Mouse (Mus musculus) kidney, adult 2 months (tissue): ENCODE measurements around the gene Nol3. TPM values are rescaled to one million over a fixed set of nuclear protein-coding genes. Genes with fewer than 3 reads are reported as not detected.

Experiments
- DNase-seq: peaks from one replicate; pipeline ENCODE4 v3.0.0; 2021
- H3K27ac ChIP-seq: fragments of 200-500 bp; 2 replicates; pipeline ENCODE4 v1.5.1; 2012; ENCODE audit warnings: low read depth, low read length, control low read depth, inconsistent platforms; ENCODE audit not compliant: insufficient read depth
- H3K27me3 ChIP-seq: fragments of 200-500 bp; replicated peaks from 2 replicates; pipeline ENCODE4 v1.6.1; 2012; ENCODE audit warnings: mild to moderate bottlenecking, moderate library complexity, low read length, inconsistent platforms; ENCODE audit not compliant: control insufficient read depth, insufficient read depth
- H3K36me3 ChIP-seq: fragments of 200-500 bp; 2 replicates; pipeline ENCODE4 v1.6.1; 2012; ENCODE audit warnings: mild to moderate bottlenecking, moderate library complexity, low read length, inconsistent platforms; ENCODE audit not compliant: control insufficient read depth, insufficient read depth
- H3K4me1 ChIP-seq: fragments of 200-500 bp; 2 replicates; pipeline ENCODE4 v1.6.1; 2011; ENCODE audit warnings: low read length; ENCODE audit not compliant: control insufficient read depth, insufficient read depth
- H3K4me3 ChIP-seq: fragments of 200-500 bp; 2 replicates; pipeline ENCODE4 v1.5.1; 2011; ENCODE audit warnings: mild to moderate bottlenecking, low read depth, low read length, control low read depth; ENCODE audit not compliant: insufficient read depth
- CTCF ChIP-seq: fragments of 200-500 bp; conservative IDR thresholded peaks from 2 replicates; pipeline ENCODE4 v1.5.1; 2011; ENCODE audit warnings: low read depth, mild to moderate bottlenecking, control low read depth, low read length, moderate library complexity, mixed read lengths; ENCODE audit not compliant: insufficient read depth, insufficient read length
- POLR2A ChIP-seq: fragments of 200-500 bp; IDR thresholded peaks from one replicate; pipeline ENCODE4 v1.6.1; 2011; ENCODE audit warnings: low read depth, low read length, control low read depth
- WGBS: fragments of 180-500 bp; shearing (Covaris S2); methylation state at CpG from one replicate; pipeline ENCODE4 v1.1.7; 2018; 5-methylcytosine and 5-hydroxymethylcytosine counted together
- polyA plus RNA-seq: library from polyadenylated mRNA; depleted of rRNA; stranded (reverse); fragments of >200 nt; gene quantifications from 2 replicates; pipeline ENCODE4 v1.2.3, GENCODE M21; 2012

The Nol3 gene
- polyA plus RNA-seq, 1 experiment: 5.6 TPM

GRCm38 (mm10) chr8:105251954-105252353, 24.0 kb upstream of the Nol3 start:
- TF ChIP-seq CTCF: no peak
- TF ChIP-seq POLR2A: no peak
- no peak overlapping the region for H3K27ac ChIP-seq
- H3K36me3 ChIP-seq: peaks cover 2% of the 10 kb centered on the region; the same call in 1 of the 2 replicates
- WGBS: 96% methylated on average over 6 of the region's 6 CpGs
- DNase-seq: no peak
- no peak overlapping the region for H3K4me3 ChIP-seq
- H3K4me1 ChIP-seq: no peaks in the 10 kb centered on the region
- no peaks in the 10 kb centered on the region for H3K27me3 ChIP-seq

- Histone ChIP-seq H3K27me3 (no peaks in the 10 kb centered on the region), H3K4me1 (no peaks in the 10 kb centered on the region), H3K27ac (no peak overlapping the region), H3K4me3 (no peak overlapping the region), H3K36me3 (no peaks in the 10 kb centered on the region)
- no peak for TF ChIP-seq POLR2A
- TF ChIP-seq CTCF: no peak
- 90% methylated on average over 10 of the region's 10 CpGs for WGBS
- DNase-seq: no peak
These were observed 23.0 kb upstream of the Nol3 start for GRCm38 (mm10) chr8:105252680-105253537.

DNA sequence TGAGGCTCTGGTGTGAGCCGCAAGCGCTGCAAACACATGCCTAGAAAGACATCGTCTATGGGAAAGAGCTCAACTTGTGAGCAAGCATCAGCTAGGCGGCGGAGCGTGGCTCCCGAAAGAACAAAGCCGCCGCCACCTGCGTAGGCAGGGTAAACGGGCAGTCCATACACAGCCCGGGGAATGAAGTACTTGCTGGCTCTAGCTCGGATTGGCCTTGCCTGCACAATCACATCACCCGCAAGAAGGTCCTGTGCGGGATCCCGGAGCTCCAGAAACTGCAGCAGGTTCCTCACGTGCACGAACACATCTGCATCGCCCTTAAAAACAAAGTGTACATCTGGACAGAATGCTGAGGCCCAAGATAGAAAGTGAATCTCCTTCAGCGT, 22.2 kb upstream of the Nol3 start:
- no peaks in the 10 kb centered on the region for H3K27me3 ChIP-seq
- H3K27ac ChIP-seq: no peak overlapping the region
- no peaks in the 10 kb centered on the region for H3K36me3 ChIP-seq
- no peak overlapping the region for H3K4me3 ChIP-seq
- TF ChIP-seq POLR2A (no peak), CTCF (no peak)
- no peak for DNase-seq
- no peaks in the 10 kb centered on the region for H3K4me1 ChIP-seq
- 46% methylated on average over 20 of the region's 20 CpGs for WGBS

DNA sequence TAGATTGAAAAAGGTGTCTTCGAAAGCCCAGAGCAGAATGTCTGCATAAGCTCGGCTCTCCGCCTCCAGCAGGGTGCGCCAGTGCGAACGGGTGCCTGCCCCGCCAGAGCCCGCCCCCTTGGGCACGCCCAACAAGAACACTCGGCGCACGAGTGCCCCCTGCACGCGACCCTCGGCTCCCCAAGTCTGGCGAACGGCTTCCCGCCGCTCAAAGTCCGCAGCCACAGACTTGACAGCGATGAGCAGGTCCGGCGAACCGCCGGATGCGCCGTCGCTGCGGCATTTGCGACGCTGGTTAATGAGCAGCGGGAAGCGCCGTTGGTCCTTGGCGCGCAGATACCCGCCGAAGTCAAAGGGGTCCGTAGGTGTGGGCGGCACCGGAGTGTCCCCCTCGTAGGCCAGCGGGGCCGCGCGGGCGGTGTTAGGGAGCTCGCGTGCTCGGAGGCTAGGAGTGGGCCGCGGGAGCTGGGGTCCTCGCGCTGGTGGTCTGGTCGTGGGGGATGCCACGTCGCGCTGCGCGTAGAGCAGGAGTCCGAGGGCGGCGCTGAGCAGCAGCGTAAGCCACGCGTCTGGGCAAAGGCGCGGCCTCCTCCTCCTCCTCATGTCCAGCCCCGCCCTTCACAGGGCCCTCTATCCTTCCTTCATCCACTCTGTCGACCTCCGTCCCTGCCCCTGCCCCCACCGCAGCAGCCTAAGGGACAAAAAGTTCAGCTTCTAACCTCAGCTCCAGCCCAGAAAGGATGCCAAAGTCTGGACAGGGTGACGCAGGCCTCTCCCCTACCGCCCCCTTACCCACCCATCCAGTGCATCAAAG, 21.6 kb upstream of the Nol3 start:
- Histone ChIP-seq H3K4me3 (peak overlapping the region; percentile 62), H3K4me1 (peaks cover under 1% of the 10 kb centered on the region; the same call in 1 of the 2 replicates), H3K27me3 (no peaks in the 10 kb centered on the region), H3K36me3 (no peaks in the 10 kb centered on the region), H3K27ac (no peak overlapping the region)
- DNase-seq: peak; percentile 90
- TF ChIP-seq CTCF (peak; percentile 70), POLR2A (no peak)
- under 1% methylated on average over 74 of the region's 74 CpGs for WGBS

DNA sequence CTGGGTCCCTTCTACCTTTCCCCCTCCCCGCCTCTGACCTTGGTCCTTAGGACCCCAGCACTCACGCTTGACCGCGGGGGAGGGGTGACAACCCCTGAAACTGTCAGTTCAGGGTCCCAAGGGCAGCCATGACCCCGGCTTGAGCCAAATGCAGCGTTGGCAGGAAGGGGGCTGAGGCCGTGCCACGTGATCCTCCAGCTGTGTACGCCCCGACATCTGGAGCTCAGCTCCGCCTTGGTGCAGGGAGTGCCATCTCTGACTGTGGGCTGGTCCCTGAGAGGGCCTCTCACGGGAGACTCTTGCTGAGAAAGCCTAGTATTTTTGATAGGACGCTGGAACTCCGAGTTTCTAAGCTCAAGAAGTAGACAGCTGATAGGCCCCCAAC, 21.0 kb upstream of the Nol3 start, which contains the start of gene B3gnt9:
TSS of gene B3gnt9 (minus strand) at position 188 of the 385 bp plus-strand sequence.
- Histone ChIP-seq H3K4me1 (peaks cover 3% of the 10 kb centered on the region; the same call in 1 of the 2 replicates), H3K4me3 (peak within 1 kb of the TSS; percentile 62), H3K27ac (no peak within 1 kb of the TSS), H3K27me3 (no peaks in the 10 kb centered on the region), H3K36me3 (no peaks in the 10 kb centered on the region)
- peak; percentile 47 for DNase-seq
- no peak for TF ChIP-seq POLR2A
- no peak for TF ChIP-seq CTCF
- WGBS: 11% methylated on average over 14 of the region's 14 CpGs

GRCm38 (mm10) chr8:105257318-105258114, 18.4 kb upstream of the Nol3 start:
- Histone ChIP-seq H3K27me3 (no peaks in the 10 kb centered on the region), H3K36me3 (no peaks in the 10 kb centered on the region), H3K4me3 (no peak overlapping the region), H3K27ac (no peak overlapping the region), H3K4me1 (peaks cover 3% of the 10 kb centered on the region; the same call in 1 of the 2 replicates)
- DNase-seq: no peak
- TF ChIP-seq POLR2A (no peak), CTCF (no peak)
- WGBS: 88% methylated on average over 7 of the region's 7 CpGs
